Mouse (Mus musculus): ENCODE data around the gene Grik3.

DNA sequence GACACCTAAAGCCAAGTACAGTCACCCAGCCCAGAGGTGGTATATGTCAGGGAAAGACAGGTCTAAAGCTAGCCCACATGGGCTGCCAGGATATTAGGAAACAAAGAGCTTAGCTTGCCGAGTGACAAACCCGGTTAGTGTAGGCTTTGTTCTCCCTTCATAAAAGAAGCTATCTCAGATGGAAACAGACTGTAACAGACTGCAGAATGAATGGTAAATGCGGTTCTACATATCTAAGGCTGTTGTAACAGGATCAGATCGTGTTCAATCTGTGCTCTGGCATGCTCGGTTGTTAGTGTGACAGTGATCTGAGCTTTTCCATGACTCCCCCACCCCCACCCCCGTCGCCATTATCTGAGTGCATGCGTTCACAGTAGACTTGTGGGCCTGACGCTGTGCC, 92.8 kb downstream of the Grik3 start:
- TF ChIP-seq MAFK (IDR thresholded peaks at IDR 0.05; ENCODE audit: insufficient read depth, low read depth, low read length) (no peak), ZC3H11A (IDR thresholded peaks at IDR 0.05; ENCODE audit: borderline replicate concordance, low read depth, low read length) (no peak), CHD2 (IDR thresholded peaks at IDR 0.05; ENCODE audit: low read depth, low read length) (no peak), ZNF384 (IDR thresholded peaks at IDR 0.05; ENCODE audit: low read depth, low read length) (no peak)
